Mouse (Mus musculus) gastrocnemius, adult 18-20 months (tissue): ENCODE data around the gene Cstad. TPM values are rescaled to one million over a fixed set of nuclear protein-coding genes. Genes with fewer than 3 reads are reported as not detected.

Experiments used
- DNase-seq: peaks from one replicate; pipeline ENCODE4 v3.0.0; 2021; ENCODE audit warnings: low spot score
- total RNA-seq, 2 experiments: library from RNA; stranded (reverse); gene quantifications; 2 replicates each; pipeline ENCODE4 v1.2.3; 2021

The Cstad gene
- total RNA-seq, 2 experiments from 2014 or later = 1.1 TPM

GRCm38 (mm10) chr2:30627338-30627737, 32.5 kb downstream of the Cstad start:
- no peak for DNase-seq

- no peak for DNase-seq
These were observed 33.5 kb downstream of the Cstad start for GRCm38 (mm10) chr2:30628374-30628773.

- DNase-seq = no peak
These were observed 34.4 kb downstream of the Cstad start for GRCm38 (mm10) chr2:30629038-30629761.

GRCm38 (mm10) chr2:30629860-30630259, 35.0 kb downstream of the Cstad start:
- DNase-seq = no peak

GRCm38 (mm10) chr2:30636266-30636671, 41.4 kb downstream of the Cstad start:
- DNase-seq = no peak

- no peak for DNase-seq
These were observed 43.2 kb downstream of the Cstad start for GRCm38 (mm10) chr2:30637991-30638390.

DNA sequence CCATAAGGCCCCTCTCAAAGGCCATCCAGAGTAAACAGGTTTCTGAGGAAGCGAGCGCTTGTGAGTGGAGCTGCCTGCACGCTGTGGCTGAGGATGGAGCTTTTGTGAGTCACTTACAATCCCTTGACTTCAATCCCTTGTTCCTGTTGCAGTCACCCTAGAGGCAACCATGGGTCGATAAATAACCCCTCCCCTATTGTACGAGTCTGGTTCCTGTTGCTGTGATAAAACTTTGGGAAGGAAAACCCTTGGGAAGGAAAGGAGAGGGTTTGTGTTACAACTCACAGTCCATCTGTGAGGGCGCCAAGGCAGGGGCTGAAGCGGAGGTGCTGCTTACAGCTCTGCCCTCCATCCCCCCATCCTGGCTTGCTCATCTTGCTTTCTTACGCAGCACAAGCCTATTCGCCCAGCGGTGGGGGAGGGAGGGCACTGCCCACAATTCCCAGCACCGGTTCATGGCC, 45.2 kb downstream of the Cstad start:
- DNase-seq = no peak

DNA sequence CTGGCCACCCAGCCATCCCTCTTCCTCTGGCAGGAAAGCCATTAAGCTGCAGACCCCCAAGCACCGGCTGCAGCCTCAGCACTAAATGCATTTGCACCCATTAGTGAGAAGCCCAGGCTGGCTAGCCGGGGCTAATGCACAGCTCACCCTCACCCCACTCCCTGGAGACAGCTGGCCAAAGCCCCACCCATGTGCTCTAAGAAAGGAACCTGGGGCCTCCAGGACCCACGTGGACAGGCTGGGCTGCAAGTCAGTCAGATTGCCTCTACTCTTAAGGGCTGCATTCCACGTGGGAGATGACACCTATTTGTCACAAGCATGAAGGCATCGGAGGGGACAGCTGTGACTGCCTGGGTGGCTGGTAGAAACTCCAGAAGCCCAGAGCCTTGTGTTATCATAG, 48.0 kb downstream of the Cstad start:
- no peak for DNase-seq

DNA sequence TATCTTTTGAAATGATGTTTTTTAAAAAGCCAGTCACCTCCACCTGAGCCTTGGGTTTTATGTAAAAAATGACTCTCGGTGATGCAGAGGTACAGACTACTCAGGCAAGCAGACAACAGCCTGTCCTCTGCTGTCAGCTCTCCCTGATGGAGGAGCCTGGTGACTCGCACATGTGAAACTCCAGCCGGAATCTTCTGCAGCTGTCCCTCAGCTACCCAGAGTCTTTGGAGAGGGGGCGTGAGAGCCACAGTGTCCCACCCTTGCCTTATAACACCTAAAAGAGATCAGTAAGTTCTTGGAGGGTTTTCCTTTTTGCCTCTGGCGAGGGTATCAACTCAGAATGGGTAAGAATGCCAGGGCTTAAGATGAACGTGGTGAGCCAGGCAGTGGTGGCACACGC, 48.6 kb downstream of the Cstad start:
- no peak for DNase-seq

DNA sequence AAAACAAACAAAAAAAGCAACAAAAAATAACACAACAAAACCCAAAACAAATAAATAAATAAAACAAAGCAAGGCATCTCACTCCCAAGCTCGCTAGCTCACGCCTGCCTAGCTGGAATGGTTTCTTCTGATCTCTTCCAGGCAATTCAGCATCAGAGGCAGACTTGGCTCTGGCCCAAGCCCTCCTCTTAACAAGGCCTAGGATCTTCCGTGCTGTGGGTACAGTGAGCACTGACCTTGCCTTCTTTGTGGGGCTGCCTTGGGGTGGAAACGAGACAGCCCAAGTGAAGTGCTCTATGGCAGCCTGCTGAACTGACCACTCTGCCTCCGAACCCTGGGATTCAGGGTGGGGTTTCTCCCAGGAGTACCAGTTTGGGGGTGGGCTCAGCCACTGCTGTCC, 52.0 kb downstream of the Cstad start:
- DNase-seq = peak; percentile 51

DNA sequence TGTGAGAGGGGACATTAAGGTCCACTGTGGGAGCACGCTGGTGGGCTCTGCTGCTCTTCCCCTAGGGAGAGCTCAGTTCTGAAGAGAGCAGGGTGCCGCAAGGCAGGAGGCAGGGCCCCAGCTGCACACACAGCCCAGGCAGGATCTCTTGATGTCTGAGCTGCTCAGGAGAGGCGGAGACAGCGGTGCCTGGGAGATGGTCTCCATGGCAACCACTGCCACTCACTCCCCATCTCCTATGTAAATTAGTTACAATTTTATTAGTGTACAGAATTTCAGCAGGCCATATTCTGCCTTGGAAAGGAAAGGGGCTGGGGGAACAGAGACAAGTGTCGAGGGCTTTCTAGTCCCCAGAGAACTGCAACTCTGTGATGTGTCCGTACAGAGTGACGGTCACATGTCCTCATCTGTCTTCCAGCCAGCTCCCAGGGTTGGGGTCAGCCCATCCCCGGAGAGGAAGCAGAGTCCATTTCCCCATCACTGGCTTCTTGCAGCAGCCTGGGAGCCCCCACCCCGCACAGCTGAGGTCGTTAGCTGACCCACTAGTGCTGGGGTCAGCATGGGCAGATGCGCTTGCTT, 52.6 kb downstream of the Cstad start:
- peak; percentile 10 for DNase-seq

DNA sequence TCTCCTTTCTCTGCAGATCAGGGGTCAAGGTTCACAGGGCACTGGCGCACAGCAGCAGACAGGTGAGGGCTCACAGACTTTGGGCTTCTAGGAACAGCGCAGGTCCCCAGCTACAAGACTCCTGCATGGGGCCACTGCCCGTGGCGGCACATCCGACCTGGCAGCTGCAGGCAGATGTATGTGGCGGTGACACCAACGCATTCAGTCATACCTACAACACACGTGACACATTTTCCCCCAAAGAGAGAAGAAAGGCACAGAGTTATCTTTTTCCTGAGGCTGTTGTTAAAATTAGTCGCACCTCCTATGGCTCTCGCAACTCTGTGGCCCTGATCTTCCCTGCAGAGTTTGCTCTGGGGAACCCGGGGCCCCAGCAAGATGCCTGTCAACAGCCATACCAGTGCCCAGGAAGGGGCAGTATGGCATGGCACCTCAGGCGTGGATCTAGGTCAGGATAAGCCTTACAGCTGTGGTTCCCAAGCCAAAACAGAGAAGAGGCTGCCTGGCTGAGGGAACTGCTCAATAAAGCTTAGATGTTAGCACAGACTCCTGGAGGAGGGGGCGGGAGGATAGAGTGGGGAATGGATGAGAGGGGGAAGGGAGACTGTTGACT, 53.1 kb downstream of the Cstad start:
- DNase-seq = no peak

GRCm38 (mm10) chr2:30650249-30650648, 55.4 kb downstream of the Cstad start:
- no peak for DNase-seq

- DNase-seq = no peak
These were observed 57.0 kb downstream of the Cstad start for GRCm38 (mm10) chr2:30651831-30652230.

DNA sequence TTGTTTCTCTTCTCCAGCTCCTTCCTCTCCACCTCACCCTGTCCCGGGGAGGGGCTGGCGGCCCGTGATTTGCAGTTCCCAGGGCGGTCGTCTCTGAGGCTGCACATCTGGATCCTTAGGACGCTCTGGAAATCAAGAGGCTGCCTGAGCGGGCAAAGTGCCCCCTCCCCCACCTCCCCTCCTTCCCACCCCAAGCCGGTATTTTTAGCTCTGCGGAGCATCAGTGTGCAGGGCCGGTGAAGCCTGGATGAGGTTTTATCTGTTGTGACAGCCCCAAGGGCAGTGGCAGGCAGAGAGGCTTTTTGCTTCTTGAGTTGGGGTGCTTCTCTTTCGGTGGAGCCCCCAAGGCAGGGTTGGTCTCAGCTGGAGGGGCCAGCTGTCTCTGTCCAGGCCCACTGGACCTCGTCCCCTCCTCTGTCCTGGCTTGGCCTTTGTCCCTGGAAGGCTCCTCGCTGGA, 57.8 kb downstream of the Cstad start:
- DNase-seq = no peak

DNA sequence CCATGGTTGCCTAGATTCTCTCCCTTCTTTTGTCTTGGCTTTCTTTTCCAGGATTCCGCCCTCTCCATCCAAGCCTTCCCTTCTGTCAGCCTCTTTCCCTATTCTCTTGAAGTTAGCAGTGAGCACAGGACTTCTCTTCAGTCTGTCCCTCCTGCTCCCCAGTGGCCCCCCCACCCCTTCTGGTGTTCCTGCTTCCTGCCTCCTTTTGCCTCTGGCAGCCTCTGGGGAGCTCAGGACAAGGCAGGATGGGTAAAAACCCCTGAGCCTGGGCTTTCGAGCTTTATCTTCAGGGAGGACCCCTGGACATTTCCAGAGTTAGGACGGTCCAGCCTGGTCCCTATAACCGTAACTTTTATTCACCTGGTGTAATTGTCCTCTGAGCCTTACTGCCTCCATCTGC, 58.2 kb downstream of the Cstad start:
- no peak for DNase-seq

- no peak for DNase-seq
These were observed 59.3 kb downstream of the Cstad start for GRCm38 (mm10) chr2:30654158-30654557.

- no peak for DNase-seq
These were observed 59.7 kb downstream of the Cstad start for GRCm38 (mm10) chr2:30654582-30654981.

- no peak for DNase-seq
These were observed 60.9 kb downstream of the Cstad start for GRCm38 (mm10) chr2:30655746-30656145.

DNA sequence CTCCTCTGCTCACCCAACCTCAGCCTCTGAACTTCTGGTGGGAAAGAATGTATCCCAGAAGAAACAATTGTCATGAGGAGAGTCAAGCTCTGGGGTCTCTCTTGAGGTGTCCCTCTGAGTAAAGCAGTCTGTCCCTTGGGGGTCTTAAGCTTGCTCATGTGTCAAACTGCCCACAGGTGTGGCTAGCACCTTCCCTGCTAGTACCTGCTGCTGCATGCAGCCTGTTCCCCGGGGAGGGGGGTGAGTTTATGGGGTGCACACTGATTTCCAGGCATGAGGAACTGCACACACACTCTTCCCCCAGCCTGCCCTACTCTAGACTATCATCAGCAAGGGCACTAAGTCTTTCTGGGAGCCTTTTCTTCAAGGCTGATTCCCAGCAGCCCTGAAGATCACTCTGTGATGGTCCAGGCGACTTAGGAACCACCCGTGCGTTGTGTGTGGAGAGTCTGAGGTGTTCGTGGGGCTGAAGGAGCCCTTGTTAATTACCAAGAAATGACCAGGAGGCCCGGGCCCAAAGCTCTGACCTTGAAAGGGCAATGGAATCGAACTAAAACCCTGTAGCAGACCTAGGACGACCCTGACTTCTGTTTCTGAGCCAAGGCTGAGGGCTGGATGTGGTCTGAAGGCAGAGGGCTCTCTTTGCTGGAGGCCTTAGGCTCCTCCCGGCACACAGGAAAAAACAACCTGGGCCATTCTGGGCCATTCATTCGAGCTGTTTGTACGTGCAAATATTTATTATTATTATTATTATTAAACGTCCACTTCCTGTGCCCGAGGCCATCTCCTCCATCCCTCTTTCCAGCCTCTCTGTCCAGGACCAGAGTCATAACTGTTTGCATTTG, 62.1 kb downstream of the Cstad start:
- DNase-seq = no peak

GRCm38 (mm10) chr2:30657674-30658479, 63.0 kb downstream of the Cstad start:
- no peak for DNase-seq
